Mouse (Mus musculus) embryonic facial prominence, embryonic 13.5 days (tissue): ENCODE results near the gene Lamtor2. TPM values are rescaled to one million over a fixed set of nuclear protein-coding genes. Genes with fewer than 3 reads are reported as not detected.
A peak's percentile ranks its signal among the peaks of the same experiment; 100 is the strongest.

Experiments used
- ATAC-seq: fragments of 200-750 bp; cut with Nextera tagmentation; 2 replicates; pipeline ENCODE4 v1.8.0; 2017; ENCODE audit warnings: low read depth; ENCODE audit not compliant: insufficient number of reproducible peaks, insufficient read depth, low FRiP score, low TSS enrichment
- H3K27ac ChIP-seq: fragments of 300-500 bp; sonication (generic); 2 replicates; pipeline ENCODE4 v1.5.1; 2015; ENCODE audit warnings: moderate library complexity, mild to moderate bottlenecking, inconsistent platforms
- H3K27me3 ChIP-seq: fragments of 300-500 bp; sonication (generic); 2 replicates; pipeline ENCODE4 v1.6.1; 2015; ENCODE audit warnings: mild to moderate bottlenecking, inconsistent platforms
- H3K36me3 ChIP-seq: fragments of 300-500 bp; sonication (generic); 2 replicates; pipeline ENCODE4 v1.6.1; 2015; ENCODE audit warnings: mild to moderate bottlenecking, inconsistent platforms
- H3K4me1 ChIP-seq: fragments of 300-500 bp; sonication (generic); 2 replicates; pipeline ENCODE4 v1.6.1; 2015; ENCODE audit warnings: inconsistent platforms
- H3K4me2 ChIP-seq: fragments of 300-500 bp; sonication (generic); 2 replicates; pipeline ENCODE4 v1.6.1; 2015; ENCODE audit warnings: moderate library complexity, mild to moderate bottlenecking, inconsistent platforms
- H3K4me3 ChIP-seq: fragments of 300-500 bp; sonication (generic); 2 replicates; pipeline ENCODE4 v1.5.1; 2015; ENCODE audit warnings: mild to moderate bottlenecking, inconsistent platforms
- H3K9ac ChIP-seq: fragments of 300-500 bp; sonication (generic); 2 replicates; pipeline ENCODE4 v1.6.1; 2015; ENCODE audit warnings: mild to moderate bottlenecking, inconsistent platforms
- H3K9me3 ChIP-seq: fragments of 300-500 bp; sonication (generic); 2 replicates; pipeline ENCODE4 v1.6.1; 2016; ENCODE audit warnings: inconsistent platforms
- WGBS: fragments of 180-500 bp; shearing (Covaris S2); methylation state at CpG from one replicate; pipeline ENCODE4 v1.1.7; 2015; ENCODE audit warnings: mixed read lengths; 5-methylcytosine and 5-hydroxymethylcytosine counted together
- polyA plus RNA-seq: library from polyadenylated mRNA; unstranded; fragments of >200 nt; fragmentation: Nextera tagmentation; extraction: Ambion mirVana; gene quantifications from 2 replicates; pipeline ENCODE4 v1.2.1, GENCODE M21; 2015

Gene Lamtor2
- polyA plus RNA-seq, 1 experiment from 2014 or later: 169 TPM

GRCm38 (mm10) chr3:88520078-88520477, 32.8 kb downstream of the Lamtor2 start:
- Histone ChIP-seq H3K4me1 (peaks cover 9% of the 10 kb centered on the region), H3K27me3 (no peaks in the 10 kb centered on the region), H3K4me3 (no peak overlapping the region), H3K27ac (no peak overlapping the region), H3K4me2 (no peak overlapping the region), H3K36me3 (peaks cover 23% of the 10 kb centered on the region), H3K9me3 (no peaks in the 10 kb centered on the region), H3K9ac (no peak overlapping the region)
- WGBS: 74% methylated on average over 2 of the region's 2 CpGs
- ATAC-seq: no peak

DNA sequence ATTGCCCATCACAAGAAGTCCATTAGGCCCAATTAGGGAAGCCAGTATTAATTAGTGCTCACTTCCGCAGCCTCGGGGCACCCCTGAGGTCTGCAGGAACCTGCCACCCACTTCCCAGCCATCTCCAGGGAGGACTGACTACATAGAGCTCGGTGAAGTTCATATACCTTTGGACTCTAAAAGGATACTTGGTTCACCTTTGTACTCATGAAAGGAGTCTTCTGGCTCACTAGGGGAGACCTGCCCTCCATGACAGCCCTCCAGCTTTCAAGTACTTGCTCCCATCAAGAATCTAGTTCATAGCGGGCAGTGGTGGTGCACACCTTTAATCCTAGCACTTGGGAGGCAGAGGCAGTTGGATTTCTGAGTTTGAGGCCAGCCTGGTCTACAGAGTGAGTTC, 34.5 kb downstream of the Lamtor2 start:
- no peak overlapping the region for H3K9ac ChIP-seq
- no peak overlapping the region for H3K4me2 ChIP-seq
- peaks cover 8% of the 10 kb centered on the region; the same call in 1 of the 2 replicates for H3K36me3 ChIP-seq
- H3K4me1 ChIP-seq: peaks cover 23% of the 10 kb centered on the region
- no peak overlapping the region for H3K4me3 ChIP-seq
- no peak overlapping the region for H3K27ac ChIP-seq
- no peak for ATAC-seq
- no peaks in the 10 kb centered on the region for H3K9me3 ChIP-seq
- 84% methylated on average over 4 of the region's 4 CpGs for WGBS
- no peaks in the 10 kb centered on the region for H3K27me3 ChIP-seq

- Histone ChIP-seq H3K4me2 (no peak overlapping the region), H3K36me3 (no peaks in the 10 kb centered on the region), H3K4me3 (no peak overlapping the region), H3K4me1 (peaks cover 38% of the 10 kb centered on the region), H3K27me3 (no peaks in the 10 kb centered on the region), H3K9me3 (no peaks in the 10 kb centered on the region), H3K27ac (0 out of 2 replicates have a peak overlapping the region, but pooled peaks have one; percentile 3), H3K9ac (no peak overlapping the region)
- 79% methylated on average over 2 of the region's 2 CpGs for WGBS
- no peak for ATAC-seq
These were observed 36.5 kb downstream of the Lamtor2 start for GRCm38 (mm10) chr3:88516407-88516806.

DNA sequence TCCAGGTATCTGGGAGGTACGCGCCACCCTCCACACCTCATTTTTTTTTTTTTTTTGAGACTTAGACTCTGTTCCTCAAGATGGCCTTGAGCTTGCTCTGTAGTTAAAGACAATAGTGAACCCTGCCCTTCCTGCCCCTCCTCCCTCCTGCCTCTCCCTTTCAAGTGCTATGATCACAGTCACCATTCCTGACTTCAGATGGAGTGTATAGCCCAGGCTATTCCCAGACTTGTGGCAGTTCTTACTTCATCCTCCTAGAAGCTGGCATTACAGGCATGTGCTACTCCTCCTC, 37.8 kb downstream of the Lamtor2 start:
- Histone ChIP-seq H3K4me2 (no peak overlapping the region), H3K27ac (no peak overlapping the region), H3K9ac (no peak overlapping the region), H3K9me3 (no peaks in the 10 kb centered on the region), H3K4me3 (no peak overlapping the region), H3K36me3 (no peaks in the 10 kb centered on the region), H3K27me3 (no peaks in the 10 kb centered on the region), H3K4me1 (peaks cover 48% of the 10 kb centered on the region)
- WGBS: 100% methylated on average over 2 of the region's 2 CpGs
- no peak for ATAC-seq

GRCm38 (mm10) chr3:88514231-88515094, 38.4 kb downstream of the Lamtor2 start:
- no peak for ATAC-seq
- Histone ChIP-seq H3K9ac (no peak overlapping the region), H3K4me2 (peak overlapping the region; percentile 3; the same call in 1 of the 2 replicates), H3K4me1 (peaks cover 53% of the 10 kb centered on the region), H3K27ac (peak overlapping the region; percentile 93), H3K9me3 (no peaks in the 10 kb centered on the region), H3K36me3 (no peaks in the 10 kb centered on the region), H3K27me3 (no peaks in the 10 kb centered on the region), H3K4me3 (no peak overlapping the region)
- 72% methylated on average over 10 of the region's 10 CpGs for WGBS

DNA sequence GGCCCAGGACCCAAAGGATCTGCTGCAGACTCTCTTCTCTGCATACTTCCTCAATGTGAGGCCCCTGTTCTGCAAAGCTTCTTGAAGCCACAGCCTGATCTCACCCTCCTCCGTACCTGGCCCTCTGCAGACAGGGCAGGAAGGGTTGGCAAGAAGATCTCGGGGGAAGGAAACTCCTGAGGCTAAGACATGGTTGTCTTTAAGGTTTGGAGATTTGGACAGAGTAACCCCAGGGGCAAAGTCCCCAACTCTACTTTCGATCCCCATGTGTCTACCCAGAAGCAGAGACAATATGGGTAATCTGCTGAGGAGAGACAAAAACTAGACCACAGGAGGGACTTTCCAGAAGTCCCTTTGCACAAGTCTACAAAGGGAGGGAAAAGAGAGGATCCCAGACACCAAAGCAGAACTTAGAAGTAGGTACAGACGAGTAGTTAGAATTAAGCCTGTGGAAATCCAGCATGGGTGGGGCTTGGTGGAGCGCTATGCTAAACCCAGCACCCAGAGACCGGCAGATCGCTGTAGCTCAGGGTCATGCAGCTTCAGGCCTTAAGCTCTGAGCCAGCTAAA, 39.2 kb downstream of the Lamtor2 start:
- Histone ChIP-seq H3K4me1 (peaks cover 58% of the 10 kb centered on the region), H3K4me3 (no peak overlapping the region), H3K27me3 (no peaks in the 10 kb centered on the region), H3K9me3 (no peaks in the 10 kb centered on the region), H3K27ac (peak overlapping the region; percentile 93), H3K36me3 (no peaks in the 10 kb centered on the region), H3K9ac (no peak overlapping the region), H3K4me2 (peak overlapping the region; percentile 44)
- ATAC-seq: no peak
- 66% methylated on average over 7 of the region's 7 CpGs for WGBS

GRCm38 (mm10) chr3:88512896-88513545, 39.9 kb downstream of the Lamtor2 start:
- no peaks in the 10 kb centered on the region for H3K27me3 ChIP-seq
- H3K4me3 ChIP-seq: peak overlapping the region; percentile 14; the same call in 1 of the 2 replicates
- 15% methylated on average over 14 of the region's 15 CpGs for WGBS
- peak overlapping the region; percentile 54; the same call in 1 of the 2 replicates for H3K9ac ChIP-seq
- H3K4me1 ChIP-seq: peaks cover 58% of the 10 kb centered on the region
- no peaks in the 10 kb centered on the region for H3K36me3 ChIP-seq
- H3K9me3 ChIP-seq: no peaks in the 10 kb centered on the region
- peak overlapping the region; percentile 44 for H3K4me2 ChIP-seq
- peak; percentile 41 for ATAC-seq
- H3K27ac ChIP-seq: peak overlapping the region; percentile 93

GRCm38 (mm10) chr3:88512141-88512895, 40.6 kb downstream of the Lamtor2 start:
- Histone ChIP-seq H3K4me1 (peaks cover 58% of the 10 kb centered on the region), H3K4me3 (peak overlapping the region; percentile 14; the same call in 1 of the 2 replicates), H3K27ac (peak overlapping the region; percentile 93), H3K9me3 (no peaks in the 10 kb centered on the region), H3K9ac (peak overlapping the region; percentile 54), H3K36me3 (no peaks in the 10 kb centered on the region), H3K27me3 (no peaks in the 10 kb centered on the region), H3K4me2 (peak overlapping the region; percentile 44)
- no peak for ATAC-seq
- WGBS: 19% methylated on average over 6 of the region's 6 CpGs

DNA sequence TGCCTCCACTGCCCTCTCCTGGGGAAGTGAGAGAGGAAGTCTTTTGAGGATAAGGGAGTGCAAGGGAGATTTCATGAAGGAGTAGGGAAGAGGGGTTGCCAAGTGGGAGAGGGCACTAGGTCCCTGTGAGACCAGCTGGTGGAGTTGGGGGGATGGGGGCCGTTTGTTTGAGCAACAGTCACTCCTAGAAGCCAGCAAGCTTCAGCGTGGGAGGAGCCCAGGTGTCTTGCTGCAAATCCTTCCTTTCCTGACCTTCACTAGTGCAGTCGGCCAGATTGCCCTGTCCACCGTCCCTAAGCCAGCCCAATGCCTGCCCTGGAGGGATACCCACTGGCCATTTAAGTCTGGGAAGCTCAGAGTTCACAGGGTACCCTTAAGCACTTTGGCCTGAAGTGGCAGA, 41.3 kb downstream of the Lamtor2 start:
- 41% methylated on average over 4 of the region's 4 CpGs for WGBS

GRCm38 (mm10) chr3:88510421-88511289, 42.2 kb downstream of the Lamtor2 start:
- Histone ChIP-seq H3K4me3 (peak overlapping the region; percentile 33), H3K4me1 (peaks cover 75% of the 10 kb centered on the region), H3K27ac (peak overlapping the region; percentile 91), H3K9me3 (no peaks in the 10 kb centered on the region), H3K36me3 (no peaks in the 10 kb centered on the region), H3K9ac (peak overlapping the region; percentile 63), H3K27me3 (no peaks in the 10 kb centered on the region), H3K4me2 (peak overlapping the region; percentile 59)
- 44% methylated on average over 13 of the region's 13 CpGs for WGBS
- ATAC-seq: no peak

More for the DNA sequence above, 41.3 kb downstream of the Lamtor2 start:
- Histone ChIP-seq H3K9ac (no peak overlapping the region), H3K9me3 (no peaks in the 10 kb centered on the region), H3K36me3 (no peaks in the 10 kb centered on the region), H3K27me3 (no peaks in the 10 kb centered on the region), H3K27ac (peak overlapping the region; percentile 93), H3K4me3 (no peak overlapping the region), H3K4me2 (0 out of 2 replicates have a peak overlapping the region, but pooled peaks have one; percentile 44), H3K4me1 (peaks cover 66% of the 10 kb centered on the region)
- no peak for ATAC-seq
